Mouse (Mus musculus): Measurements from ENCODE around the gene Rmdn2. TPM values are rescaled to one million over a fixed set of nuclear protein-coding genes. Genes with fewer than 3 reads are reported as not detected.

Rmdn2 gene
- polyA plus RNA-seq, 1 experiment from 2014 or later = 4.9 TPM

DNA sequence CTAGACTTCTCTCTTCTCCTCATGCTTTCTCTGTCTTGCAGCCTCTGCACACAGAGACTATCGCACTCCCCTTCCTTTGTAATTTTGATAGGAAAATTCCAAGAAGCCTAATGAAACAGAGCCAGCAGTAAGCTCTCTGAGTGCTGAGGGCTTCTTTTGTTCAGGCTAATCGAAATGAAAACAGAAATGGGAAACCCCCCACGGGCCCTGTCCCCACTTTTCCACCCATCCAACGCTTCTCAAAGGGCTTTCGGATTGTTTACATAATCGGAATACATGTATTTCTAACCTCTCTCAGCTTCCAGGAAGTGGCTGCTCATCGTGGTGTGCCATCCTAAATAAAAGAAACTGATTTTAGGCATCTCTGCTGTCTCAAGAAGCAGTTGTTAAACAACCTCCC lies 96.5 kb downstream of the Rmdn2 start:
- Histone ChIP-seq H3K9ac (ENCODE audit: low read depth, low read length) (no peak overlapping the region), H3K27me3 (ENCODE audit: control insufficient read depth, insufficient read depth, low read depth, low read length) (peaks cover 28% of the 10 kb centered on the region), H3K36me3 (ENCODE audit: control insufficient read depth, insufficient read depth) (no peaks in the 10 kb centered on the region), H3K4me3 (ENCODE audit: low read depth, low read length) (no peak overlapping the region), H3K4me1 (ENCODE audit: control insufficient read depth, low read depth, low read length) (no peaks in the 10 kb centered on the region), H3K4me2 (ENCODE audit: low read depth, low read length) (no peak overlapping the region), H3K27ac (ENCODE audit: low read length) (no peak overlapping the region), H3K9me3 (replicated peaks; ENCODE audit: control insufficient read depth, low read length) (no peaks in the 10 kb centered on the region)
- WGBS (ENCODE audit: insufficient replicate concordance) = 30% methylated on average over 7 of the region's 7 CpGs
- ATAC-seq (ENCODE audit: low read depth) = no peak

DNA sequence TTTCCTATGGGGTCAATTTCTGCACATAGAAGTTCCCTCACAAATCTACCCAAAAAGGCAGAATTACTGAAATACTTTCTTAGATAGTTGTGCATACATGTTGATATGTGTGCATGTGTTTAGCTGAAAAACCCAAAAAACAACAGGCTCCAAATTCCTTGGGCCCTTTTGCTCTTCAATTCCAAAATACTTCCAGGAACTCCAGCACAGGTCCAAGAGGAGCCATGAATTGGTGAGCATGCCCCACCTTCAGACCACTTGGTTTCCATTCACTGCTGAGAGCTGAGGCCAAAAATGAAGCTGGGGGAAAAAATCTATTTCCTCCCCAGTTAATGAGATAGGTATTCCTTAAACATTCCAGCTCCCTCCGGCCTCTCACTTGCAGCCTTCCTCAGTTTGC lies 98.1 kb downstream of the Rmdn2 start:
- Histone ChIP-seq H3K4me3 (ENCODE audit: low read depth, low read length) (no peak overlapping the region), H3K9ac (ENCODE audit: low read depth, low read length) (no peak overlapping the region), H3K27ac (ENCODE audit: low read length) (no peak overlapping the region), H3K9me3 (replicated peaks; ENCODE audit: control insufficient read depth, low read length) (no peaks in the 10 kb centered on the region), H3K27me3 (ENCODE audit: control insufficient read depth, insufficient read depth, low read depth, low read length) (peaks cover 43% of the 10 kb centered on the region), H3K36me3 (ENCODE audit: control insufficient read depth, insufficient read depth) (no peaks in the 10 kb centered on the region), H3K4me1 (ENCODE audit: control insufficient read depth, low read depth, low read length) (no peaks in the 10 kb centered on the region; the same call in 1 of the 2 replicates), H3K4me2 (ENCODE audit: low read depth, low read length) (no peak overlapping the region)
- WGBS (ENCODE audit: insufficient replicate concordance) = 53% methylated on average over 1 of the region's 1 CpGs
- ATAC-seq (ENCODE audit: low read depth) = no peak

DNA sequence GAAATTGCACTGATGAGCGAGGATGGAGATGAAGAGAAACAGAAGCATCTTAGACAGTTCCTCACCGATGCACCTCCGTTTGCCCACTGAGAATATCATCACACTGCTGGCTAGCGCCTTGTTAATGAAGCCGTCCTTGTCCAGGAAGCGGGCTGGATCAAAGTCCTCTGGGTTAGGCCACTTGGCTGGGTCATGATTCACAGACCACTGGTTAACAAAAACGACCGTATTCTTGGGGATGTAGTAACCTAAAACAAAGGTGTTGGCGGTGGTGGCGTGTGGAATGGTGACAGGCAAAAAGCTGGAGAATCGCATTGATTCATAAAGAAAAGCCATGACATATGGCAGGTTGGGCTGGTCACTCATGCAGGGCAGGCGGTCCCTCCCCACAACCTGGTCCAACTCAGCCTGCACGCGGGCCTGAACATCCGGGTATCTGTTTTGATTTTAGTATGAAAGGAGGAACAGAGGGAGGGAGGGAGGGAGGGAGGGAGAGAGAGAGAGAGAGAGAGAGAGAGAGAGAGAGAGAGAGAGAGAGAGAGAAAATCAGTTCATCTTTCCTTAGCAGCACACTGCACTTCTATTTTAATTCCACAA lies 98.7 kb downstream of the Rmdn2 start:
- Histone ChIP-seq H3K4me2 (ENCODE audit: low read depth, low read length) (no peak overlapping the region), H3K27me3 (ENCODE audit: control insufficient read depth, insufficient read depth, low read depth, low read length) (peaks cover 50% of the 10 kb centered on the region), H3K4me1 (ENCODE audit: control insufficient read depth, low read depth, low read length) (no peaks in the 10 kb centered on the region; the same call in 1 of the 2 replicates), H3K36me3 (ENCODE audit: control insufficient read depth, insufficient read depth) (no peaks in the 10 kb centered on the region), H3K9ac (ENCODE audit: low read depth, low read length) (no peak overlapping the region), H3K9me3 (replicated peaks; ENCODE audit: control insufficient read depth, low read length) (no peaks in the 10 kb centered on the region), H3K27ac (ENCODE audit: low read length) (no peak overlapping the region), H3K4me3 (ENCODE audit: low read depth, low read length) (no peak overlapping the region)
- WGBS (ENCODE audit: insufficient replicate concordance) = 14% methylated on average over 15 of the region's 15 CpGs
- ATAC-seq (ENCODE audit: low read depth) = no peak

DNA sequence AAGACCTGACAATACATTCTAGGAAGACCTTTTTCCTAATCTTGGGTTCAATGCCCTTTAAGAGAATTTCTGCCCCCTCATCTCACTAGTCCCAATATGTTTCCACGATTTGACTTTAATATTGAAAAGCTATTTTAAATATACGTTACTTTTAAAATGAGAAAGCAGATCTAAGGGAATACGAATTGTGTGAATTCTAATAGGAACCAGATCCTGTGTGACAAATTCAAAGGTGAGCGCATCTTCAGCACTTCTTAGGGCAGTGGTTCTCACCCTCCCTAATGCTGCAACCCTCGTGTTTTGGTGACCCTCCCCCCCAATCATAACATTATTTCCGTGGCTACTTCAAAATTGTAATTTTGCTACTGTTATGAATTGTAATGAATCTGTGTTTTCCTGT lies 100.3 kb downstream of the Rmdn2 start:
- Histone ChIP-seq H3K4me1 (ENCODE audit: control insufficient read depth, low read depth, low read length) (no peaks in the 10 kb centered on the region; the same call in 1 of the 2 replicates), H3K27me3 (ENCODE audit: control insufficient read depth, insufficient read depth, low read depth, low read length) (peaks cover 62% of the 10 kb centered on the region), H3K9me3 (replicated peaks; ENCODE audit: control insufficient read depth, low read length) (no peaks in the 10 kb centered on the region), H3K9ac (ENCODE audit: low read depth, low read length) (no peak overlapping the region), H3K27ac (ENCODE audit: low read length) (no peak overlapping the region), H3K36me3 (ENCODE audit: control insufficient read depth, insufficient read depth) (no peaks in the 10 kb centered on the region), H3K4me3 (ENCODE audit: low read depth, low read length) (no peak overlapping the region), H3K4me2 (ENCODE audit: low read depth, low read length) (no peak overlapping the region)
- 13% methylated on average over 6 of the region's 6 CpGs for WGBS (ENCODE audit: insufficient replicate concordance)
- no peak for ATAC-seq (ENCODE audit: low read depth)

DNA sequence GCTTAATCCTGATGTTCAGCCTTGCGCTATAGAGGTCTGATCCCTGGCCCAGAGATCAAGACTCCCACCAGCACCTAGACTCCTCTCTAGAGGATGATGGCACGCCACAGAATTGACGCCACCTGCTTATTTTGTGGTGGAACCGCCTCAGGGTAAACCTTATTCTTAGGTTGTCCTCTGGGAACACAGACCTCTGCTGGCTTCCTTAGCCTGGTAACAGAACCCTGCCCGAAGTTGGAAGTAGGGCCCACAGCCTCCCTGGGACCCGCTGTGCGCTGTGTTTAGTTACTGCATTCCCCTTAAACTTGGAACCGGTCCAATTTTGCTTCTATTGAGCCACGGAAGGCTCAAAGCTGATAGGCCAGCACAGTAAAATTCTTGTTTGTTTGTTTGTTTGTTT lies 100.9 kb downstream of the Rmdn2 start:
- Histone ChIP-seq H3K4me1 (ENCODE audit: control insufficient read depth, low read depth, low read length) (no peaks in the 10 kb centered on the region; the same call in 1 of the 2 replicates), H3K27me3 (ENCODE audit: control insufficient read depth, insufficient read depth, low read depth, low read length) (peaks cover 68% of the 10 kb centered on the region), H3K27ac (ENCODE audit: low read length) (no peak overlapping the region), H3K9me3 (replicated peaks; ENCODE audit: control insufficient read depth, low read length) (no peaks in the 10 kb centered on the region), H3K36me3 (ENCODE audit: control insufficient read depth, insufficient read depth) (no peaks in the 10 kb centered on the region), H3K4me2 (ENCODE audit: low read depth, low read length) (no peak overlapping the region), H3K9ac (ENCODE audit: low read depth, low read length) (no peak overlapping the region), H3K4me3 (ENCODE audit: low read depth, low read length) (no peak overlapping the region)
- no peak for ATAC-seq (ENCODE audit: low read depth)
- 6% methylated on average over 9 of the region's 9 CpGs for WGBS (ENCODE audit: insufficient replicate concordance)

- no peaks in the 10 kb centered on the region for H3K9me3 ChIP-seq (replicated peaks; ENCODE audit: control insufficient read depth, low read length)
- no peaks in the 10 kb centered on the region; the same call in 1 of the 2 replicates for H3K4me1 ChIP-seq (ENCODE audit: control insufficient read depth, low read depth, low read length)
- H3K4me3 ChIP-seq (ENCODE audit: low read depth, low read length) = no peak overlapping the region
- 2% methylated on average over 24 of the region's 24 CpGs for WGBS (ENCODE audit: insufficient replicate concordance)
- peaks cover 70% of the 10 kb centered on the region for H3K27me3 ChIP-seq (ENCODE audit: control insufficient read depth, insufficient read depth, low read depth, low read length)
- H3K27ac ChIP-seq (ENCODE audit: low read length) = no peak overlapping the region
- ATAC-seq (ENCODE audit: low read depth) = no peak
- H3K36me3 ChIP-seq (ENCODE audit: control insufficient read depth, insufficient read depth) = no peaks in the 10 kb centered on the region
- no peak overlapping the region for H3K9ac ChIP-seq (ENCODE audit: low read depth, low read length)
- H3K4me2 ChIP-seq (ENCODE audit: low read depth, low read length) = peak overlapping the region; percentile 48
These were observed 101.6 kb downstream of the Rmdn2 start for GRCm38 (mm10) chr17:79713276-79713642.

GRCm38 (mm10) chr17:79713643-79714367 lies 102.1 kb downstream of the Rmdn2 start:
- no peak for ATAC-seq (ENCODE audit: low read depth)
- Histone ChIP-seq H3K4me1 (ENCODE audit: control insufficient read depth, low read depth, low read length) (no peaks in the 10 kb centered on the region; the same call in 1 of the 2 replicates), H3K27me3 (ENCODE audit: control insufficient read depth, insufficient read depth, low read depth, low read length) (peaks cover 70% of the 10 kb centered on the region), H3K9ac (ENCODE audit: low read depth, low read length) (no peak overlapping the region), H3K27ac (ENCODE audit: low read length) (no peak overlapping the region), H3K4me2 (ENCODE audit: low read depth, low read length) (peak overlapping the region; percentile 48), H3K4me3 (ENCODE audit: low read depth, low read length) (peak overlapping the region; percentile 20; the same call in 1 of the 2 replicates), H3K9me3 (replicated peaks; ENCODE audit: control insufficient read depth, low read length) (no peaks in the 10 kb centered on the region), H3K36me3 (ENCODE audit: control insufficient read depth, insufficient read depth) (no peaks in the 10 kb centered on the region)
- 1% methylated on average over 63 of the region's 63 CpGs for WGBS (ENCODE audit: insufficient replicate concordance)

GRCm38 (mm10) chr17:79714368-79714895 lies 102.8 kb downstream of the Rmdn2 start:
- WGBS (ENCODE audit: insufficient replicate concordance) = 5% methylated on average over 16 of the region's 16 CpGs
- no peaks in the 10 kb centered on the region for H3K9me3 ChIP-seq (replicated peaks; ENCODE audit: control insufficient read depth, low read length)
- H3K4me3 ChIP-seq (ENCODE audit: low read depth, low read length) = peak overlapping the region; percentile 39; the same call in 1 of the 2 replicates
- ATAC-seq (ENCODE audit: low read depth) = no peak
- no peaks in the 10 kb centered on the region for H3K36me3 ChIP-seq (ENCODE audit: control insufficient read depth, insufficient read depth)
- H3K27ac ChIP-seq (ENCODE audit: low read length) = no peak overlapping the region
- H3K9ac ChIP-seq (ENCODE audit: low read depth, low read length) = no peak overlapping the region
- peaks cover 69% of the 10 kb centered on the region for H3K27me3 ChIP-seq (ENCODE audit: control insufficient read depth, insufficient read depth, low read depth, low read length)
- no peak overlapping the region for H3K4me2 ChIP-seq (ENCODE audit: low read depth, low read length)
- no peaks in the 10 kb centered on the region; the same call in 1 of the 2 replicates for H3K4me1 ChIP-seq (ENCODE audit: control insufficient read depth, low read depth, low read length)

Data from liver, embryonic 16.5 days (tissue).